Mouse (Mus musculus) ES-Bruce4 (cell line): ENCODE measurements around the gene Rbms1.

Experiments
- CTCF ChIP-seq: IDR thresholded peaks from one replicate; pipeline ENCODE4 v1.8.1; 2011; ENCODE audit warnings: low read depth, low read length
- EP300 ChIP-seq: IDR thresholded peaks from 2 replicates; pipeline ENCODE4 v1.6.1; 2011; ENCODE audit warnings: low read depth, low read length; ENCODE audit not compliant: insufficient read depth
- POLR2A ChIP-seq: IDR thresholded peaks from one replicate; pipeline ENCODE4 v1.8.1; 2011; ENCODE audit warnings: low read length; ENCODE audit not compliant: insufficient read depth

- TF ChIP-seq EP300, result no peak
- TF ChIP-seq CTCF, result no peak
- TF ChIP-seq POLR2A, result no peak
Measured at GRCm38 (mm10) chr2:60869001-60869743, 93.8 kb downstream of the Rbms1 start.
